Mouse (Mus musculus) ES-Bruce4 (cell line): ENCODE measurements around the gene Dop1a.

ENCODE experiments used
- CTCF ChIP-seq: IDR thresholded peaks from one replicate; pipeline ENCODE4 v1.8.1; 2011; ENCODE audit warnings: low read depth, low read length
- EP300 ChIP-seq: IDR thresholded peaks from 2 replicates; pipeline ENCODE4 v1.6.1; 2011; ENCODE audit warnings: low read depth, low read length; ENCODE audit not compliant: insufficient read depth
- POLR2A ChIP-seq: IDR thresholded peaks from one replicate; pipeline ENCODE4 v1.8.1; 2011; ENCODE audit warnings: low read length; ENCODE audit not compliant: insufficient read depth

GRCm38 (mm10) chr9:86579657-86580056 lies 112.7 kb downstream of the Dop1a start:
- no peak for TF ChIP-seq CTCF
- no peak for TF ChIP-seq POLR2A
- no peak for TF ChIP-seq EP300
